Mouse (Mus musculus) limb, embryonic 14.5 days (tissue): ENCODE data around the gene Pltp. TPM values are rescaled to one million over a fixed set of nuclear protein-coding genes. Genes with fewer than 3 reads are reported as not detected.

Source experiments
- ATAC-seq: fragments of 200-750 bp; cut with Nextera tagmentation; 2 replicates; pipeline ENCODE4 v1.8.0; 2017; ENCODE audit warnings: low read depth, moderate number of reproducible peaks, moderate TSS enrichment; ENCODE audit not compliant: low FRiP score
- DNase-seq: peaks from one replicate; pipeline ENCODE4 v3.0.0-alpha.2; 2015; ENCODE audit warnings: low spot score
- H3K27ac ChIP-seq: fragments of 300-500 bp; sonication (generic); replicated peaks from 2 replicates; pipeline ENCODE4 v1.5.1; 2014; ENCODE audit warnings: low read depth, mild to moderate bottlenecking, low read length, moderate library complexity, mixed read lengths
- H3K27me3 ChIP-seq: fragments of 300-500 bp; sonication (generic); 2 replicates; pipeline ENCODE4 v1.6.1; 2014; ENCODE audit warnings: low read length, mixed read lengths; ENCODE audit not compliant: control insufficient read depth, insufficient read depth
- H3K36me3 ChIP-seq: fragments of 300-500 bp; sonication (generic); 2 replicates; pipeline ENCODE4 v1.6.1; 2014; ENCODE audit warnings: mild to moderate bottlenecking, low read length, moderate library complexity, mixed read lengths; ENCODE audit not compliant: control insufficient read depth, insufficient read depth
- H3K4me1 ChIP-seq: fragments of 300-500 bp; sonication (generic); 2 replicates; pipeline ENCODE4 v1.6.1; 2014; ENCODE audit warnings: antibody characterized with exemption, low read length, mixed read lengths; ENCODE audit not compliant: control insufficient read depth, insufficient read depth
- H3K4me2 ChIP-seq: fragments of 300-500 bp; sonication (generic); replicated peaks from 2 replicates; pipeline ENCODE4 v1.6.1; 2014; ENCODE audit warnings: low read depth, mild to moderate bottlenecking, low read length, moderate library complexity; ENCODE audit not compliant: severe bottlenecking
- H3K4me3 ChIP-seq: fragments of 300-500 bp; sonication (generic); replicated peaks from 2 replicates; pipeline ENCODE4 v1.5.1; 2014; ENCODE audit warnings: low read length
- H3K9ac ChIP-seq: fragments of 300-500 bp; sonication (generic); 2 replicates; pipeline ENCODE4 v1.6.1; 2014; ENCODE audit warnings: mild to moderate bottlenecking, low read depth, low read length, moderate library complexity; ENCODE audit not compliant: severe bottlenecking
- H3K9me3 ChIP-seq: fragments of 300-500 bp; sonication (generic); 2 replicates; pipeline ENCODE4 v1.6.1; 2016; ENCODE audit warnings: low read length; ENCODE audit not compliant: control insufficient read depth
- POLR2A ChIP-seq: fragments of 200-500 bp; IDR thresholded peaks from 2 replicates; pipeline ENCODE4 v1.8.0; 2012; ENCODE audit warnings: inconsistent platforms, mild to moderate bottlenecking, moderate library complexity, borderline replicate concordance; ENCODE audit not compliant: insufficient read depth, insufficient read length; ENCODE audit errors: extremely low read depth
- WGBS: fragments of 180-500 bp; shearing (Covaris S2); extraction: QIAGEN DNeasy Blood & Tissue Kit; methylation state at CpG from one replicate; pipeline ENCODE4 v1.1.7; 2014; 5-methylcytosine and 5-hydroxymethylcytosine counted together
- polyA plus RNA-seq, 2 experiments: library from polyadenylated mRNA; depleted of rRNA in 1 of 2; stranded (reverse) in 1 of 2; unstranded in 1 of 2; fragments of >200 nt; fragmentation: Nextera tagmentation in 1 of 2; extraction: Ambion mirVana in 1 of 2; gene quantifications; 2 replicates each; pipeline versions ENCODE4 v1.2.1 to v1.2.3; 2012 to 2014

The Pltp gene
- polyA plus RNA-seq, 2 experiments: 45.5 to 56.2 TPM

DNA sequence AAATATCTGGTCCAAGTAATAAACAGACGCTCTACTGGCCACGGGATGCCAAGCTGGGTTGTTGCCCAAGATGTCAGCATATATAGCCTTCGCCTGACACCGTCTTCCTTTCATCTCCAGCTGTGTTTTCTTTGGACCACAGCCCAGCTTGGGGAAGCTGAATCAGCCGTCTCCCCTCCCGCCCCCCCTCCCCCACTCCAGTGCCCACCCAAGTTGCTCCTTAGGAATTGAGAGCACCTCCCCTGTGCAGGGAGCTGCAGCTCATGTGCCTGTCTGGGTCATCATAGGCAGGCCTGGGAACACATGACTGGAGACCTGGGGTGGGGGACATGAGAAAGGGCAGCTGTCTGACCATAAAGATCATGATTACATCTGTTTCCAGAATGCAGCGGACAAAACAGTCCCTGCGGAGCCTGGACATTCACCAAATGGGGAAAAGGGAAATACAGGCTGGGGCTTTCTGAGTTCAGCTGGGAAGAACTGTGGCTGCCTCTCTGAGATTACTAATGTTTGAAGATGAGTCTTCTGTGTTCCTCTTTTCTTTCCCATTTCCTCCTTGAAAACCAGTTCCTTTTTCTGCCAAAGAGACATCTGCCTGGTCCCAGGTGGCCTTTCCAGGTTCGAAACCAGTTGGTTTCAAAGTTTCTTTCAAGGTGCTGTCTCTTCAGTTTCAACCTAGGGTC lies 4.8 kb upstream of the Pltp start:
- H3K27me3 ChIP-seq: peaks cover 14% of the 10 kb centered on the region
- H3K36me3 ChIP-seq: no peaks in the 10 kb centered on the region
- no peak overlapping the region for H3K4me3 ChIP-seq
- H3K4me1 ChIP-seq: 0 out of 2 replicates have a peak, but pooled peaks cover 5% of the 10 kb centered on the region
- 33% methylated on average over 8 of the region's 9 CpGs for WGBS
- no peaks in the 10 kb centered on the region for H3K9me3 ChIP-seq
- H3K4me2 ChIP-seq: no peak overlapping the region
- DNase-seq (peak; percentile 71), ATAC-seq (peak; percentile 83; the same call in 1 of the 2 replicates)
- no peak for TF ChIP-seq POLR2A
- H3K27ac ChIP-seq: no peak overlapping the region
- H3K9ac ChIP-seq: no peak overlapping the region

DNA sequence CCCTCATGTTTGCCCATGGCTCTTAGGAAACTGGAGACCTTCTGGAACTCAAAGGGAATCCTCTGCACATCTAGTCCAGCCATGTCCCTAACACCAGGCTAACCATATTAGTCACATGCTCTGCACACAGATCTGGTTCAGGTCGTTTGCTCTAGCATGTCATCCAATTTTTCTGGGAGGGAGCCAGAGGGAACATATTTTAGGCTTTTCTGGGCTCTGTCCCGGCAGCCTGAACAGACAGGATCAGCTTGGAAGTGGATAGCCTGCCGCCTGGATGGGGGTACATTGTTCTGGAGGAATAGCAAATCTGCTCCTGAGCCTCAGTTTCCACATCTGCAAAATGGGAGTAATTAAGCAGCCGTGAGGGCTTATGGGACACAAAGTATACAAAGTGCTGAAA lies 3.6 kb upstream of the Pltp start:
- WGBS: 71% methylated on average over 4 of the region's 4 CpGs
- Histone ChIP-seq H3K27me3 (peaks cover 27% of the 10 kb centered on the region), H3K4me2 (no peak overlapping the region), H3K27ac (no peak overlapping the region), H3K4me3 (no peak overlapping the region), H3K9ac (no peak overlapping the region), H3K4me1 (peaks cover 12% of the 10 kb centered on the region; the same call in 1 of the 2 replicates), H3K36me3 (no peaks in the 10 kb centered on the region), H3K9me3 (no peaks in the 10 kb centered on the region)
- no peak for ATAC-seq
- no peak for DNase-seq
- no peak for TF ChIP-seq POLR2A

DNA sequence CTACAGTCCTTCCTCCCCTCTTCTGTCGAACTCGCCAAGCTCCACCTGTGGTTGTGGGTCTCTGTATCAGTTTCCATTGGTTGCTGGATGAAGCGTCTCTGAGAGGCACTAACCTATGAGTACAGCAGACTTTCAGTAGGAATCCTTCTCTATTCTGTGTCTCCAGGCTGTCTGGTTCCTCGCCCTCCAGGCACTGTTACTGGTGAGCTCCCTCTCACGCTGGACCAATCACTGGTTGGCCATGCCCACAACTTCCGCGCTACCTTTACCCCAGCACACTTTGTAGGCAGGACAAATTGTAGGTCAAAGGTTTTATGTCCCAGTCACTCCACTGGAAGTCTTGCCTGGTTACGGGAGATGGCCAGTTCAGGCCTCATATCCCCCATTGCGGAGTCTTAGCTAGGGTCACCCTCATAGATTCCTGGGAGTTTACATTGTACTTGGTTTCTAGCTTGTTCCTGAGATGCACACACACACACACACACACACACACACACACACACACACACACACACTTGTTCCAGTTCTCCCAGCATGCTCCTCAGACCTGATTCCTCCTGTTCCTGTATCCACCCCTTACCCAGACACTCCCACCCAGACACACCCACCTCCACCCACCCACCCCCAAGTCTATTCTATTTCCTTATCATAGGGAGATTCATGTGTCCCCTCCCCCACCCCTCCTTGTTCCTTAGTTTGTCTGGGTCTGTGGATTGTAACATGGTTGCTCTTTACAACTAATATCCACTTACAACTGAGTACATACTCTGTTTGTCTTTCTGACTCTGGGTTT lies 2.3 kb upstream of the Pltp start:
- DNase-seq (no peak), ATAC-seq (no peak)
- no peak for TF ChIP-seq POLR2A
- H3K27me3 ChIP-seq: peaks cover 39% of the 10 kb centered on the region
- no peak overlapping the region for H3K4me2 ChIP-seq
- no peak overlapping the region for H3K9ac ChIP-seq
- H3K4me1 ChIP-seq: peaks cover 13% of the 10 kb centered on the region; the same call in 1 of the 2 replicates
- H3K36me3 ChIP-seq: no peaks in the 10 kb centered on the region
- WGBS: 49% methylated on average over 9 of the region's 9 CpGs
- no peaks in the 10 kb centered on the region for H3K9me3 ChIP-seq
- H3K4me3 ChIP-seq: no peak overlapping the region
- no peak overlapping the region for H3K27ac ChIP-seq

DNA sequence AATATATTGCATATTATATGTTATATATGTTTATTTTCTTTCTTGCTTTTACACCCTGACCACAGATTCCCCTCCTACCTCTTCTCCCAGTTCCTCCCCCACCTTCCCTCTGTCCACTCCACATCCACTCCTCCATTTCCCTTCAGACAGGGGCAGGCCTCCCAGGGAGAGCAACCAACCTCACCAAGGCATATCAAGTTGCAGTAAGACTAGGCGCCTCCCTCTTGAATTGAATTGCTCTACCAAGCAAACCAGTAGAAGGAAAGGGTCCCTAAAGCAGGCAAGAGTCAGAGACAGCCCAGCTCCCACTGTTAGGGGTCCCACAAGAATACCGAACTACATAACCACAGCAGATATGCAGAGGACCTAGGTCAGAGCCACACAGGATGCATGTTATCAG lies 1.6 kb upstream of the Pltp start:
- H3K4me3 ChIP-seq: no peak overlapping the region
- H3K4me2 ChIP-seq: no peak overlapping the region
- no peaks in the 10 kb centered on the region for H3K36me3 ChIP-seq
- no peaks in the 10 kb centered on the region for H3K9me3 ChIP-seq
- DNase-seq (no peak), ATAC-seq (no peak)
- peaks cover 41% of the 10 kb centered on the region for H3K27me3 ChIP-seq
- TF ChIP-seq POLR2A: no peak
- WGBS: 43% methylated on average over 2 of the region's 2 CpGs
- H3K27ac ChIP-seq: no peak overlapping the region
- H3K4me1 ChIP-seq: peaks cover 13% of the 10 kb centered on the region; the same call in 1 of the 2 replicates
- no peak overlapping the region for H3K9ac ChIP-seq

DNA sequence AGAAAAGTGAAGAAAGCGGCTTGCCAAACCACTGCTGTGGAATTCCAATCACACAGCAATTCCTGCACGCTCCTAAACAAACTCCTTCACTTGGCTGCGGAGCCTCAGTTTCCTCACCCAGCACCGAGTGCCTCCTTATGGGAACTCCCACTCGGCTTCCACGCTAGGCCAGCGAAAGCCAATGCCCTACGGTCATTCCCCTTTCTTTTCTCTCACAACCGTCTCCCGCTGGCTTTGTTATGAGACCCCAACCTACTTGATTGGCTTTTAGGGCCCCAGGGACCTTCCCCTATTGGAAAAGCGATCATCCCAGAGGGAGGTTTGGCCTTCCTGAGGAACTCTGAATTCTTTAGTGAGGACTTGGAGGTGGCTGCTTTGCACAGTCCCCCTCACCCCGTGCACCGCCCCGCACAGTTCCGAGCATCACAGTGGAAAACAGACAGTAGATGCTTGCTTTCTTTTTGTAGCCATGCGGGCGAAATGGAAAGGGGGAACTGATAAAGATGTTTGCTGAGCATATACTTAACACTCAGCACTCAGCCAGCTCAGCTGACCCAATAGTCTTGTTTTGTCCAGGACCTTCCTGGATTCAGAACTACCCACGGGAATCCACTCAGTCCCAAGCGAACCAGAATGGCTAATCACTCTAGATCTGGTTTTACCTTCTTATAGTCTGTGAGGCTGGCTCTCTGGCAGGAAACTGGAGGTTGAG lies 487 bp upstream of the Pltp start:
- no peak for ATAC-seq
- Histone ChIP-seq H3K4me2 (peak overlapping the region; percentile 97), H3K4me3 (peak overlapping the region; percentile 52), H3K36me3 (no peaks in the 10 kb centered on the region), H3K9me3 (no peaks in the 10 kb centered on the region), H3K9ac (peak overlapping the region; percentile 47), H3K4me1 (peaks cover 13% of the 10 kb centered on the region; the same call in 1 of the 2 replicates), H3K27me3 (peaks cover 41% of the 10 kb centered on the region), H3K27ac (no peak overlapping the region)
- no peak for TF ChIP-seq POLR2A
- WGBS: 6% methylated on average over 18 of the region's 19 CpGs
- DNase-seq: no peak
